Mouse (Mus musculus): ENCODE data around the gene Drg2.
A peak's percentile ranks its signal among the peaks of the same experiment; 100 is the strongest.
"Not testable (repeated sequence)": the region's sequence is repeated elsewhere in the genome, so short reads cannot be mapped to it uniquely, and the experiment has no call there.

Drg2 gene

GRCm38 (mm10) chr11:60454080-60454744 lies at the start of gene Drg2:
Drg2 (plus strand) TSS chr11:60454591.
- peak; percentile 98 for DNase-seq

GRCm38 (mm10) chr11:60406606-60407005 lies 47.8 kb upstream of the Drg2 start:
- no peak for DNase-seq

- no peak for DNase-seq
These were observed 42.2 kb upstream of the Drg2 start for GRCm38 (mm10) chr11:60412173-60412572.

- no peak for DNase-seq
These were observed 41.5 kb upstream of the Drg2 start for GRCm38 (mm10) chr11:60412921-60413320.

GRCm38 (mm10) chr11:60416590-60416962 lies 37.8 kb upstream of the Drg2 start:
- DNase-seq: no peak

- peak; percentile 100 for DNase-seq
These were observed 37.3 kb upstream of the Drg2 start, which contains the start of gene Gid4 for GRCm38 (mm10) chr11:60416963-60417716. Gid4 (plus strand) TSS chr11:60417145.

GRCm38 (mm10) chr11:60417717-60418472 lies 36.5 kb upstream of the Drg2 start, which contains the start of gene Atpaf2:
Atpaf2 (minus strand) TSS chr11:60418457.
- no peak for DNase-seq

GRCm38 (mm10) chr11:60418473-60418803 lies 36.0 kb upstream of the Drg2 start:
- DNase-seq: peak; percentile 91

- no peak for DNase-seq
These were observed 32.2 kb upstream of the Drg2 start for GRCm38 (mm10) chr11:60422046-60422668.

- no peak for DNase-seq
These were observed 31.4 kb upstream of the Drg2 start for GRCm38 (mm10) chr11:60423006-60423405.

- DNase-seq: no peak
These were observed 28.0 kb upstream of the Drg2 start for GRCm38 (mm10) chr11:60426417-60426816.

- DNase-seq: no peak
These were observed 26.8 kb upstream of the Drg2 start for GRCm38 (mm10) chr11:60427628-60428027.

- no peak for DNase-seq
These were observed 20.9 kb upstream of the Drg2 start for GRCm38 (mm10) chr11:60433501-60433900.

GRCm38 (mm10) chr11:60435133-60435532 lies 19.3 kb upstream of the Drg2 start:
- no peak for DNase-seq

- no peak for DNase-seq
These were observed 17.8 kb upstream of the Drg2 start for GRCm38 (mm10) chr11:60436618-60437017.

GRCm38 (mm10) chr11:60439621-60440020 lies 14.8 kb upstream of the Drg2 start:
- not testable (repeated sequence) for DNase-seq

- no peak for DNase-seq
These were observed 14.2 kb upstream of the Drg2 start for GRCm38 (mm10) chr11:60440176-60440575.

GRCm38 (mm10) chr11:60442896-60443295 lies 11.5 kb upstream of the Drg2 start:
- no peak for DNase-seq

- DNase-seq: no peak
These were observed 10.4 kb upstream of the Drg2 start for GRCm38 (mm10) chr11:60444007-60444406.

GRCm38 (mm10) chr11:60454745-60455087 lies 325 bp downstream of the Drg2 start:
- DNase-seq: no peak

- no peak for DNase-seq
These were observed 3.6 kb downstream of the Drg2 start for GRCm38 (mm10) chr11:60457973-60458372.

GRCm38 (mm10) chr11:60465943-60466380 lies 11.6 kb downstream of the Drg2 start:
- DNase-seq: no peak

- DNase-seq: peak; percentile 85
These were observed 14.6 kb downstream of the Drg2 start, which contains the start of gene Myo15 for GRCm38 (mm10) chr11:60469039-60469438. Myo15 (plus strand) TSS chr11:60469339.
